ENCODE assay signal across 8 mouse cellular contexts in the genomic region with DNA sequence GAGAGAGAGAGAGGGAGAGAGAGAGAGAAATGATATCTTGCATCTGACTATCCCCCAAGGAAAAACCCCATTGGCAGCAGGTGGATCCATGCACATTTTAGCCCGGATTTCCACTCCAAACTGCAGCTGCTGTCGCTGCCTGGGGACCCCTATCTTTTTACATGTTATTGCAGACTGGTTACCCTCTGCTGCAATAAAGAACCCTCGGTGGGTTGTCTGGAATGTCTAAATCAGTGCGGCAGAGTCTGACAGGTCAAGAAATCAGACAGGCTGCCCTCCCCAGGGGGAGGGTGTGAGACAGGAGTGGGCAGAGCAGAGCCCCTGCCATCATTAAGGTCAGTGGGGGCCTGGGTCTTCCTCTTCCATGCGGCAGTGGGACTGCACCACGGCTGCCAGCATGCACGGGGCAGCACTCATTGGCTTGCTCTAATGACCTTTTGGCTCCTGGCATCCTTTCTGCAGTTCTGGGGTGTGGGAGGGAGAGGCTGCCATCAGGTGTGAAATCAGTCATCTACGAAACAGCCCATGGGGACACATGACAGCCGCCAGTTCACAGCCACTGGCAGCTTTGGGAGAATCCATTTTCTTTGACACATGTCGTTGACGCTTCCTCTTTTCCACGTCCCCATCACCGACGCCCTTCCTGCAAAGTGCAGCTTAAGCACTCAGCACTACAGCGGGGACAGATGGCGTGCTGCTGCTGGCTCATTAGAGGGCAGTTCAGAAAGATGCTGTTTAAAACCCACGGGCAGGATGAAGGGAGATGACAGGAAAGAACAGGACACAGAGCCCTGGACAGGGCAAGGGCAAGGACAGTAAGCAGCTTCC.
DNase-seq lines count a peak whose midpoint lies in the region; ATAC-seq and TF ChIP-seq lines count a peak whose summit lies in the region.
"Had no signal": no experiment of that assay in that cellular context is flagged by ENCODE, and none has a peak within 500 bp of the region (broad histone marks: within the 10 kb centered on the region; RNA-seq: fewer than 3 reads in every experiment).

No protein-coding gene starts in this region.

- 53% methylated on average over 17 of the region's 17 CpGs for whole genome bisulfite sequencing in forebrain, embryonic 11.5 days
- 16% methylated on average over 17 of the region's 17 CpGs for WGBS in hindbrain, embryonic 16.5 days
- 24% methylated on average over 17 of the region's 17 CpGs for WGBS in midbrain, postnatal 0 days
- 30% methylated on average over 17 of the region's 17 CpGs for WGBS in kidney, adult 2 months

- no peaks in the 10 kb centered on the region for H3K27me3 ChIP-seq in forebrain, embryonic 11.5 days (ENCODE audit: control insufficient read depth, insufficient read depth, low read length)
- H3K27me3 ChIP-seq in hindbrain, embryonic 16.5 days (replicated peaks; ENCODE audit: control insufficient read depth, insufficient read depth, low read length), result no peaks in the 10 kb centered on the region; the same call in 1 of the 2 replicates
- H3K27me3 ChIP-seq in midbrain, postnatal 0 days (ENCODE audit: insufficient read depth, low read length), result no peaks in the 10 kb centered on the region
- H3K27me3 ChIP-seq in kidney, adult 2 months (replicated peaks; ENCODE audit: control insufficient read depth, insufficient read depth, low read length), result no peaks in the 10 kb centered on the region

- 0 out of 2 replicates have a peak, but pooled peaks have one; percentile 9 for TF ChIP-seq CTCF in midbrain, postnatal 0 days (IDR thresholded peaks at IDR 0.05)
- no peak for TF ChIP-seq CTCF in kidney, adult 2 months (conservative IDR thresholded peaks at IDR 0.05; ENCODE audit: insufficient read depth, insufficient read length, low read depth, low read length)

- no peak overlapping the region for H3K4me2 ChIP-seq in forebrain, embryonic 11.5 days (ENCODE audit: low read depth, low read length, severe bottlenecking)
- no peak overlapping the region for H3K4me2 ChIP-seq in hindbrain, embryonic 16.5 days (ENCODE audit: low read length)
- no peak overlapping the region for H3K4me2 ChIP-seq in midbrain, postnatal 0 days (ENCODE audit: low read depth, low read length, poor library complexity, severe bottlenecking)

- no peak overlapping the region for H3K9ac ChIP-seq in forebrain, embryonic 11.5 days (ENCODE audit: low read length)
- 0 out of 2 replicates have a peak overlapping the region, but pooled peaks have one; percentile 11 for H3K9ac ChIP-seq in hindbrain, embryonic 16.5 days (ENCODE audit: low read depth, low read length)
- no peak overlapping the region for H3K9ac ChIP-seq in midbrain, postnatal 0 days (replicated peaks; ENCODE audit: low read length, poor library complexity, severe bottlenecking)

- H3K9me3 ChIP-seq in forebrain, embryonic 11.5 days (ENCODE audit: control insufficient read depth, low read length), result no peaks in the 10 kb centered on the region
- H3K9me3 ChIP-seq in hindbrain, embryonic 16.5 days (ENCODE audit: control insufficient read depth, low read length), result no peaks in the 10 kb centered on the region
- H3K9me3 ChIP-seq in midbrain, postnatal 0 days (ENCODE audit: low read length), result no peaks in the 10 kb centered on the region

- TF ChIP-seq POLR2A in kidney, adult 2 months (IDR thresholded peaks at IDR 0.05; ENCODE audit: low read depth, low read length), result no peak

- H3K4me3 ChIP-seq in forebrain, embryonic 11.5 days (ENCODE audit: low read depth, low read length), result no peak overlapping the region
- H3K4me3 ChIP-seq in hindbrain, embryonic 16.5 days (ENCODE audit: low read length), result no peak overlapping the region
- no peak overlapping the region for H3K4me3 ChIP-seq in midbrain, postnatal 0 days (ENCODE audit: low read depth, low read length)
- H3K4me3 ChIP-seq in kidney, adult 2 months (ENCODE audit: insufficient read depth, low read depth, low read length), result no peak overlapping the region

- H3K27ac ChIP-seq in forebrain, embryonic 11.5 days (ENCODE audit: low read depth, low read length), result 0 out of 2 replicates have a peak overlapping the region, but pooled peaks have one; percentile 18
- H3K27ac ChIP-seq in hindbrain, embryonic 16.5 days (ENCODE audit: low read depth, low read length), result no peak overlapping the region
- peak overlapping the region; percentile 43 for H3K27ac ChIP-seq in midbrain, postnatal 0 days (ENCODE audit: low read depth, low read length)
- no peak overlapping the region for H3K27ac ChIP-seq in kidney, adult 2 months (ENCODE audit: insufficient read depth, low read depth, low read length)

- peaks cover 6% of the 10 kb centered on the region; the same call in 1 of the 2 replicates for H3K4me1 ChIP-seq in forebrain, embryonic 11.5 days (replicated peaks; ENCODE audit: control insufficient read depth, insufficient read depth, low read length)
- H3K4me1 ChIP-seq in hindbrain, embryonic 16.5 days (ENCODE audit: control insufficient read depth, insufficient read depth, low read depth, low read length), result peaks cover 15% of the 10 kb centered on the region
- H3K4me1 ChIP-seq in midbrain, postnatal 0 days (ENCODE audit: insufficient read depth, low read length), result peaks cover 7% of the 10 kb centered on the region
- H3K4me1 ChIP-seq in kidney, adult 2 months (ENCODE audit: control insufficient read depth, insufficient read depth, low read length), result no peaks in the 10 kb centered on the region

- ATAC-seq in common myeloid progenitor, adult 5-6 weeks (replicated peaks; ENCODE audit: low read depth, poor library complexity, severe bottlenecking), result peak; percentile 85
- ATAC-seq in forebrain, embryonic 11.5 days (replicated peaks; ENCODE audit: low FRiP score), result 0 out of 2 replicates have a peak, but pooled peaks have one; percentile 7
- ATAC-seq in hindbrain, embryonic 16.5 days, result peak; percentile 60; the same call in 1 of the 2 replicates
- ATAC-seq in midbrain, postnatal 0 days (ENCODE audit: low FRiP score), result no peak

- DNase-seq in forebrain, embryonic 11.5 days (ENCODE audit: low spot score), result no peak
- DNase-seq in midbrain, postnatal 0 days (ENCODE audit: low spot score), result peak; percentile 65
- no peak for DNase-seq in left cerebral cortex, adult 11 months (ENCODE audit: low spot score)
- no peak for DNase-seq in frontal cortex, postnatal 10 days (ENCODE audit: low spot score in 2 of 2)
- no peak for DNase-seq in kidney, adult 2 months
- DNase-seq: cerebellum, adult 9-10 months had no signal

- no peaks in the 10 kb centered on the region for H3K36me3 ChIP-seq in forebrain, embryonic 11.5 days (ENCODE audit: control insufficient read depth, insufficient read depth, low read length)
- no peaks in the 10 kb centered on the region for H3K36me3 ChIP-seq in hindbrain, embryonic 16.5 days (ENCODE audit: control insufficient read depth, insufficient read depth, low read length)
- no peaks in the 10 kb centered on the region for H3K36me3 ChIP-seq in midbrain, postnatal 0 days (ENCODE audit: insufficient read depth, low read length)
- H3K36me3 ChIP-seq in kidney, adult 2 months (ENCODE audit: control insufficient read depth, insufficient read depth, low read length), result no peaks in the 10 kb centered on the region

Comparison
In these comparisons a context has a peak if more than half of its experiments do, and no peak if none do; other contexts are left out.
1. H3K27ac ChIP-seq: peak in forebrain, embryonic 11.5 days (single experiment) and midbrain, postnatal 0 days (single experiment); none in hindbrain, embryonic 16.5 days (single experiment) and kidney, adult 2 months (single experiment).